Mouse (Mus musculus) cortical plate, adult 2 months (tissue): Measurements from ENCODE around the gene Pak6.

Experiments used
- CTCF ChIP-seq: fragments of 200-500 bp; IDR thresholded peaks from 2 replicates; pipeline ENCODE4 v1.5.1; 2011; ENCODE audit warnings: mild to moderate bottlenecking, control low read depth, low read length; ENCODE audit not compliant: insufficient read depth; ENCODE audit errors: extremely low read depth
- POLR2A ChIP-seq: fragments of 200-500 bp; IDR thresholded peaks from 2 replicates; pipeline ENCODE4 v1.6.1; 2011; ENCODE audit warnings: mild to moderate bottlenecking, low read length, control low read depth; ENCODE audit not compliant: insufficient read depth; ENCODE audit errors: extremely low read depth

- no peak for TF ChIP-seq POLR2A
- no peak for TF ChIP-seq CTCF
Observed at GRCm38 (mm10) chr2:118642942-118643341, 20.2 kb upstream of the Pak6 start.
